Mouse (Mus musculus): ENCODE data around the gene Myo18b. TPM values are rescaled to one million over a fixed set of nuclear protein-coding genes. Genes with fewer than 3 reads are reported as not detected.

The Myo18b gene
- total RNA-seq, 1 experiment: 2.3 TPM

DNA sequence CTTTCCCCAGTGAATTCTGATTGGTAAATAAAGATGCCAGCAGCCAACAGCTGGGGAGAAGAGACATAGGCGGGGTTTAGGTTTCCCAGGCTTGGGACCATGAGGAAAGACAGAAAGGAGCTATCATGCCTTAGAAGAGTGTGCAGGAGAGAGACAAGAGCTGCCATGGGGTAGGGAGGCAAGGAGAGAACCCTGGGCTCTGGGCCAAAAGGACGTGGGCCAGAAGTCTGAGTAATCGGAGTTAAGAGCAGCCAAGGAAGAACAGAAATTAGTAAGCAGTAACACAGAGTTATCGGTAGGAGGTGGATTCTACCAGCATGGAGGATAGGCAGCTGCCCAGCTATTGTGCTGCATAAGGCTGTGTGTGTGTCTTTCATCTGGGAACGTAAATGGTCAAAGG lies 115.8 kb downstream of the Myo18b start:
- no peaks in the 10 kb centered on the region for H3K9me3 ChIP-seq (ENCODE audit: control insufficient read depth, insufficient read depth, low read depth, low read length)
- in situ Hi-C loops (cut with MboI; ENCODE audit: low sequenced_read_pairs in 2 of 2, unreplicated experiment in 2 of 2): no loop called here
- H3K4me3 ChIP-seq (ENCODE audit: insufficient read depth in 1 of 2, low read depth in 1 of 2, low read length in 2 of 2, poor library complexity in 1 of 2, severe bottlenecking in 1 of 2): no peak overlapping the region
- H3K27ac ChIP-seq (ENCODE audit: insufficient read depth, low read depth, low read length, poor library complexity, severe bottlenecking): no peak overlapping the region
- no peaks in the 10 kb centered on the region for H3K36me3 ChIP-seq (ENCODE audit: control insufficient read depth, insufficient read depth, low read length, poor library complexity, severe bottlenecking)
- H3K4me1 ChIP-seq (ENCODE audit: control insufficient read depth in 2 of 2, insufficient read depth in 2 of 2, low read length in 2 of 2, poor library complexity in 1 of 2): no peaks in the 10 kb centered on the region
- no peak overlapping the region for H3K9ac ChIP-seq (ENCODE audit: insufficient read depth, low read depth, low read length, poor library complexity, severe bottlenecking)
- DNase-seq (ENCODE audit: low read depth, low spot score): no peak
- TF ChIP-seq ZNF384 (IDR thresholded peaks at IDR 0.05; ENCODE audit: low read depth, low read length) (no peak), CHD2 (IDR thresholded peaks at IDR 0.05; ENCODE audit: low read depth, low read length) (no peak), MAFK (IDR thresholded peaks at IDR 0.05; ENCODE audit: insufficient read depth, low read depth, low read length) (no peak), ZC3H11A (IDR thresholded peaks at IDR 0.05; ENCODE audit: borderline replicate concordance, low read depth, low read length) (no peak), HCFC1 (IDR thresholded peaks at IDR 0.05; ENCODE audit: borderline replicate concordance, insufficient read depth, low read length) (no peak)

DNA sequence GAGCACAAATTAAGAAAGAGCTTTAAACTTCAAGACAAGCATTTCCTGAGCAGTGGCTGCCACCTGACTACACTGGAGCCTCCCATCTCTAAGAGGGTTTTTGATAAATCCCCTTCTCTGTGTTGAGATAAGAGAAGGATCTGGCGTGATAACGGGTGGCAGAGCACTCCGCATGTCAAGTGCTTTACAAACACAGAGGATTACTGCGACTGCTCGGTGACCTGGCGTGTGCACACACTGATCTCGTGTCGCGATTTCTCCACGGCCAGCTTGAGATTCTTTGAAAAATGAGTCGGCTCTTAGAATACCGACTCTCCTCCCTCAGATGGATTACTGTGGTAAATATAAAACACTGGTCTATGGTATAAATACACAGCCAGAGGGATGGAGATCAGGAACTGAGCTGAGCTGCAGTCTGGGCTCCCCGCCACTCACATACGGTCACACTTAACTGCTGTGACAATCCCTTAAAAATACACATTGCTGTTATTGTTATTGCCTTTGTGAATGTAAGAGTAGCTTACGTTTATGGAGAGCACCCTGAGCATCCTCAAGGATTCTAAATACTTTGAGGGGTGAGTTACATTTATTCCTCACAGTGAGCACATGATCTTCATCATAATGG lies 119.3 kb downstream of the Myo18b start:
- no peaks in the 10 kb centered on the region for H3K36me3 ChIP-seq (ENCODE audit: control insufficient read depth, insufficient read depth, low read length, poor library complexity, severe bottlenecking)
- H3K4me3 ChIP-seq (ENCODE audit: insufficient read depth in 1 of 2, low read depth in 1 of 2, low read length in 2 of 2, poor library complexity in 1 of 2, severe bottlenecking in 1 of 2): no peak overlapping the region
- in situ Hi-C loops (cut with MboI; ENCODE audit: low sequenced_read_pairs in 2 of 2, unreplicated experiment in 2 of 2): no loop called here
- TF ChIP-seq ZC3H11A (IDR thresholded peaks at IDR 0.05; ENCODE audit: borderline replicate concordance, low read depth, low read length) (no peak), ZNF384 (IDR thresholded peaks at IDR 0.05; ENCODE audit: low read depth, low read length) (no peak), HCFC1 (IDR thresholded peaks at IDR 0.05; ENCODE audit: borderline replicate concordance, insufficient read depth, low read length) (no peak)
- H3K4me1 ChIP-seq (ENCODE audit: control insufficient read depth in 2 of 2, insufficient read depth in 2 of 2, low read length in 2 of 2, poor library complexity in 1 of 2): peaks cover 0 to 3% of the 10 kb centered on the region in 2 experiments; a peak in 1 of 4 replicates
- no peak overlapping the region for H3K27ac ChIP-seq (ENCODE audit: insufficient read depth, low read depth, low read length, poor library complexity, severe bottlenecking)
- no peaks in the 10 kb centered on the region for H3K9me3 ChIP-seq (ENCODE audit: control insufficient read depth, insufficient read depth, low read depth, low read length)
- DNase-seq (ENCODE audit: low read depth, low spot score): no peak
- no peak overlapping the region for H3K9ac ChIP-seq (ENCODE audit: insufficient read depth, low read depth, low read length, poor library complexity, severe bottlenecking)

DNA sequence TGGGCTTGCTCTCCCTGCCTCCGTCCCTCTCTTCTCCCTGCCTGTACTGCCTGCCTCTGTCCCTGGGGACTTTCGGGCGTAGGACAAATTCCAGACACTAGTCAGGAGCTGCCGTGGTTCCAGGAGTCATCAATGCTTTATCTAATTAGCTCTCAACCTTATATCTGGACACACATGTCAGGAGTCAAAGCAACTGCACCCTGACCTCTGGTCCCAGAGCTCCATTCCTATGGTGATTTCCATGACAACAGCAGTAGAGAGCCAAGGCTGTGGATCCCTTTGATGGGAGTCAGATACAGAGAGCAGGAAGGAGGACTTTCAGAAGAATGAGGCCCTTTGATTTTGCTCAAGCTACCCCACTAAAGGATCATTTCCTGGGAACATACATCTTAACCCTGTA lies 122.7 kb downstream of the Myo18b start:
- no peak overlapping the region for H3K4me3 ChIP-seq (ENCODE audit: insufficient read depth in 1 of 2, low read depth in 1 of 2, low read length in 2 of 2, poor library complexity in 1 of 2, severe bottlenecking in 1 of 2)
- no peak overlapping the region for H3K9ac ChIP-seq (ENCODE audit: insufficient read depth, low read depth, low read length, poor library complexity, severe bottlenecking)
- TF ChIP-seq HCFC1 (IDR thresholded peaks at IDR 0.05; ENCODE audit: borderline replicate concordance, insufficient read depth, low read length) (no peak), ZC3H11A (IDR thresholded peaks at IDR 0.05; ENCODE audit: borderline replicate concordance, low read depth, low read length) (no peak), ZNF384 (IDR thresholded peaks at IDR 0.05; ENCODE audit: low read depth, low read length) (no peak), CHD2 (IDR thresholded peaks at IDR 0.05; ENCODE audit: low read depth, low read length) (no peak), MAFK (IDR thresholded peaks at IDR 0.05; ENCODE audit: insufficient read depth, low read depth, low read length) (no peak)
- in situ Hi-C loops (cut with MboI; ENCODE audit: low sequenced_read_pairs in 2 of 2, unreplicated experiment in 2 of 2): no loop called here
- H3K27ac ChIP-seq (ENCODE audit: insufficient read depth, low read depth, low read length, poor library complexity, severe bottlenecking): no peak overlapping the region
- no peaks in the 10 kb centered on the region for H3K9me3 ChIP-seq (ENCODE audit: control insufficient read depth, insufficient read depth, low read depth, low read length)
- no peaks in the 10 kb centered on the region for H3K36me3 ChIP-seq (ENCODE audit: control insufficient read depth, insufficient read depth, low read length, poor library complexity, severe bottlenecking)
- DNase-seq (ENCODE audit: low read depth, low spot score): no peak
- H3K4me1 ChIP-seq (ENCODE audit: control insufficient read depth in 2 of 2, insufficient read depth in 2 of 2, low read length in 2 of 2, poor library complexity in 1 of 2): peaks cover 0 to 7% of the 10 kb centered on the region in 2 experiments; a peak in 1 of 4 replicates

DNA sequence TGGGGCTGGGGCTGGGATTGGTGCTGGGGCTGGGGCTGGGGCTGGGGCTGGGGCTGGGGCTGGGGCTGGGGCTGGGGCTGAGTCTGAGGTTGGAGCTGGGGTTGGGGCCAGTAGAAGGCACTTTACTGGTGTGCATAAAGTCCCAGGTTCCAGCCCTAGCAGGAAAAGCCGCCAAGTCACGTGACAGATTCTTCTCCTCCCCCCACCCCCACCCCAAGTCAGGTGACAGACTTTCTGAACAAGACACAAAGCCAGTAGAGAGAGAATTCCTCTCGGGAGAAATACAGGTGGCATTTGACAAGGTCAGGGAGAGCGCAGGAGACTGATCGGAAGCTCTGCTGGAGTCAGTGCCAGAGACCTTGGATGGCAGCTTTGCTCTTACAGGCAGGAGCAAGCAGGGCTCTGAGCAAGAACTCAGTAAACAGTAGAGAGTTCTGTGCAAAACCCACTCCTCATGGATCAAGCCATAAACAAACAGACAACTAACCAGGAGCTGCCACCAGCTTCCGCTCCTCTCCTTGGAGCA lies 124.7 kb downstream of the Myo18b start:
- DNase-seq (ENCODE audit: low read depth, low spot score): peak; percentile 27
- H3K9me3 ChIP-seq (ENCODE audit: control insufficient read depth, insufficient read depth, low read depth, low read length): no peaks in the 10 kb centered on the region
- no peak overlapping the region; the same call in 1 of the 2 replicates for H3K9ac ChIP-seq (ENCODE audit: insufficient read depth, low read depth, low read length, poor library complexity, severe bottlenecking)
- H3K4me3 ChIP-seq (ENCODE audit: insufficient read depth in 1 of 2, low read depth in 1 of 2, low read length in 2 of 2, poor library complexity in 1 of 2, severe bottlenecking in 1 of 2): no peak overlapping the region
- no peak overlapping the region; the same call in 1 of the 2 replicates for H3K27ac ChIP-seq (ENCODE audit: insufficient read depth, low read depth, low read length, poor library complexity, severe bottlenecking)
- no peaks in the 10 kb centered on the region for H3K36me3 ChIP-seq (ENCODE audit: control insufficient read depth, insufficient read depth, low read length, poor library complexity, severe bottlenecking)
- TF ChIP-seq HCFC1 (IDR thresholded peaks at IDR 0.05; ENCODE audit: borderline replicate concordance, insufficient read depth, low read length) (no peak), ZNF384 (IDR thresholded peaks at IDR 0.05; ENCODE audit: low read depth, low read length) (no peak), MAFK (IDR thresholded peaks at IDR 0.05; ENCODE audit: insufficient read depth, low read depth, low read length) (no peak), ZC3H11A (IDR thresholded peaks at IDR 0.05; ENCODE audit: borderline replicate concordance, low read depth, low read length) (no peak), CHD2 (IDR thresholded peaks at IDR 0.05; ENCODE audit: low read depth, low read length) (no peak)
- in situ Hi-C loops (cut with MboI; ENCODE audit: low sequenced_read_pairs in 2 of 2, unreplicated experiment in 2 of 2): no loop called here
- H3K4me1 ChIP-seq (ENCODE audit: control insufficient read depth in 2 of 2, insufficient read depth in 2 of 2, low read length in 2 of 2, poor library complexity in 1 of 2): peaks cover 0 to 7% of the 10 kb centered on the region in 2 experiments; a peak in 1 of 4 replicates

Measured in ES-E14 (cell line).